Mouse (Mus musculus) heart, embryonic 12.5 days (tissue): ENCODE measurements around the gene 4930556J24Rik. TPM values are rescaled to one million over a fixed set of nuclear protein-coding genes. Genes with fewer than 3 reads are reported as not detected.

Experiments
- ATAC-seq: fragments of 200-750 bp; cut with Nextera tagmentation; 2 replicates; pipeline ENCODE4 v1.8.0; 2017; ENCODE audit warnings: moderate TSS enrichment, moderate library complexity; ENCODE audit not compliant: insufficient number of reproducible peaks, low FRiP score
- H3K27ac ChIP-seq: fragments of 300-500 bp; sonication (generic); 2 replicates; pipeline ENCODE4 v1.5.1; 2016; ENCODE audit warnings: mild to moderate bottlenecking, moderate library complexity; ENCODE audit not compliant: poor library complexity, severe bottlenecking
- H3K27me3 ChIP-seq: fragments of 300-500 bp; sonication (generic); replicated peaks from 2 replicates; pipeline ENCODE4 v1.6.1; 2016; ENCODE audit warnings: mild to moderate bottlenecking, moderate library complexity
- H3K36me3 ChIP-seq: fragments of 300-500 bp; sonication (generic); 2 replicates; pipeline ENCODE4 v1.6.1; 2016; ENCODE audit warnings: mild to moderate bottlenecking, moderate library complexity
- H3K4me1 ChIP-seq: fragments of 300-500 bp; sonication (generic); replicated peaks from 2 replicates; pipeline ENCODE4 v1.6.1; 2016; ENCODE audit warnings: mild to moderate bottlenecking
- H3K4me2 ChIP-seq: fragments of 300-500 bp; sonication (generic); 2 replicates; pipeline ENCODE4 v1.6.1; 2016; ENCODE audit warnings: mild to moderate bottlenecking, moderate library complexity
- H3K4me3 ChIP-seq: fragments of 300-500 bp; sonication (generic); 2 replicates; pipeline ENCODE4 v1.5.1; 2016; ENCODE audit warnings: mild to moderate bottlenecking
- H3K9ac ChIP-seq: fragments of 300-500 bp; sonication (generic); 2 replicates; pipeline ENCODE4 v1.6.1; 2016; ENCODE audit warnings: mild to moderate bottlenecking, moderate library complexity
- H3K9me3 ChIP-seq: fragments of 300-500 bp; sonication (generic); replicated peaks from 2 replicates; pipeline ENCODE4 v1.6.1; 2016; ENCODE audit warnings: mild to moderate bottlenecking, moderate library complexity
- WGBS: fragments of 180-500 bp; shearing (Covaris S2); methylation state at CpG from one replicate; pipeline ENCODE4 v1.1.7; 2016; 5-methylcytosine and 5-hydroxymethylcytosine counted together
- polyA plus RNA-seq: library from polyadenylated mRNA; unstranded; fragments of >200 nt; fragmentation: Nextera tagmentation; extraction: Ambion mirVana; gene quantifications from 2 replicates; pipeline ENCODE4 v1.2.1, GENCODE M21; 2016

The 4930556J24Rik gene
- polyA plus RNA-seq, 1 experiment from 2014 or later, result not detected

- H3K9ac ChIP-seq, result no peak overlapping the region
- 71% methylated on average over 5 of the region's 5 CpGs for WGBS
- peaks cover 11% of the 10 kb centered on the region for H3K4me1 ChIP-seq
- H3K27me3 ChIP-seq, result peaks cover 56% of the 10 kb centered on the region
- H3K4me3 ChIP-seq, result no peak overlapping the region
- H3K4me2 ChIP-seq, result no peak overlapping the region
- H3K9me3 ChIP-seq, result no peaks in the 10 kb centered on the region
- no peaks in the 10 kb centered on the region for H3K36me3 ChIP-seq
- no peak overlapping the region for H3K27ac ChIP-seq
- no peak for ATAC-seq
Measured at GRCm38 (mm10) chr11:3995511-3995910, 18.9 kb upstream of the 4930556J24Rik start.

- Histone ChIP-seq H3K27me3 (peaks cover 41% of the 10 kb centered on the region), H3K4me1 (peaks cover 11% of the 10 kb centered on the region), H3K27ac (no peak overlapping the region), H3K36me3 (no peaks in the 10 kb centered on the region), H3K9ac (no peak overlapping the region), H3K4me3 (no peak overlapping the region), H3K9me3 (no peaks in the 10 kb centered on the region), H3K4me2 (no peak overlapping the region)
- ATAC-seq, result no peak
- WGBS, result 76% methylated on average over 6 of the region's 6 CpGs
Measured at GRCm38 (mm10) chr11:3993914-3994313, 17.3 kb upstream of the 4930556J24Rik start.

GRCm38 (mm10) chr11:3993132-3993531 lies 16.6 kb upstream of the 4930556J24Rik start:
- Histone ChIP-seq H3K4me3 (no peak overlapping the region), H3K9me3 (no peaks in the 10 kb centered on the region), H3K27me3 (peaks cover 33% of the 10 kb centered on the region), H3K4me2 (no peak overlapping the region), H3K4me1 (peaks cover 5% of the 10 kb centered on the region), H3K36me3 (no peaks in the 10 kb centered on the region), H3K9ac (no peak overlapping the region), H3K27ac (no peak overlapping the region)
- 75% methylated on average over 6 of the region's 6 CpGs for WGBS
- ATAC-seq, result no peak

- ATAC-seq, result no peak
- 50% methylated on average over 3 of the region's 3 CpGs for WGBS
- no peak overlapping the region for H3K4me2 ChIP-seq
- H3K27ac ChIP-seq, result no peak overlapping the region
- peaks cover 10% of the 10 kb centered on the region for H3K27me3 ChIP-seq
- H3K9me3 ChIP-seq, result no peaks in the 10 kb centered on the region
- H3K9ac ChIP-seq, result no peak overlapping the region
- no peaks in the 10 kb centered on the region; the same call in 1 of the 2 replicates for H3K4me1 ChIP-seq
- H3K4me3 ChIP-seq, result no peak overlapping the region
- H3K36me3 ChIP-seq, result no peaks in the 10 kb centered on the region
Measured at GRCm38 (mm10) chr11:3989748-3990147, 13.2 kb upstream of the 4930556J24Rik start.

GRCm38 (mm10) chr11:3983863-3984745 lies 7.5 kb upstream of the 4930556J24Rik start:
- peaks cover 21% of the 10 kb centered on the region for H3K36me3 ChIP-seq
- peak overlapping the region; percentile 53 for H3K4me3 ChIP-seq
- no peaks in the 10 kb centered on the region for H3K9me3 ChIP-seq
- peak overlapping the region; percentile 60 for H3K9ac ChIP-seq
- peak overlapping the region; percentile 92 for H3K4me2 ChIP-seq
- ATAC-seq, result 0 out of 2 replicates have a peak, but pooled peaks have one; percentile 34
- H3K27ac ChIP-seq, result no peak overlapping the region
- peaks cover 21% of the 10 kb centered on the region for H3K4me1 ChIP-seq
- H3K27me3 ChIP-seq, result peaks cover 26% of the 10 kb centered on the region
- 8% methylated on average over 15 of the region's 15 CpGs for WGBS

GRCm38 (mm10) chr11:3983291-3983862 lies 6.8 kb upstream of the 4930556J24Rik start, which contains the start of gene Gal3st1:
TSS of gene Gal3st1 (plus strand) at chr11:3983636.
- Histone ChIP-seq H3K4me3 (peak within 1 kb of the TSS; percentile 53), H3K27me3 (peaks cover 26% of the 10 kb centered on the region), H3K27ac (no peak within 1 kb of the TSS), H3K4me1 (peaks cover 21% of the 10 kb centered on the region), H3K4me2 (peak within 1 kb of the TSS; percentile 92), H3K9me3 (no peaks in the 10 kb centered on the region), H3K9ac (peak within 1 kb of the TSS; percentile 60), H3K36me3 (peaks cover 29% of the 10 kb centered on the region)
- 1% methylated on average over 33 of the region's 37 CpGs for WGBS
- ATAC-seq, result peak; percentile 51; the same call in 1 of the 2 replicates

- WGBS, result 56% methylated on average over 7 of the region's 7 CpGs
- peaks cover 37% of the 10 kb centered on the region for H3K36me3 ChIP-seq
- ATAC-seq, result 0 out of 2 replicates have a peak, but pooled peaks have one; percentile 9
- no peak overlapping the region for H3K9ac ChIP-seq
- peak overlapping the region; percentile 92 for H3K4me2 ChIP-seq
- H3K4me1 ChIP-seq, result peaks cover 21% of the 10 kb centered on the region
- H3K27ac ChIP-seq, result no peak overlapping the region
- no peak overlapping the region for H3K4me3 ChIP-seq
- H3K27me3 ChIP-seq, result peaks cover 26% of the 10 kb centered on the region
- H3K9me3 ChIP-seq, result no peaks in the 10 kb centered on the region
Measured at GRCm38 (mm10) chr11:3982275-3983209, 6.0 kb upstream of the 4930556J24Rik start.

- Histone ChIP-seq H3K27me3 (peaks cover 26% of the 10 kb centered on the region), H3K36me3 (peaks cover 47% of the 10 kb centered on the region), H3K9me3 (no peaks in the 10 kb centered on the region), H3K27ac (no peak overlapping the region; the same call in 1 of the 2 replicates), H3K9ac (no peak overlapping the region), H3K4me1 (peaks cover 21% of the 10 kb centered on the region), H3K4me3 (no peak overlapping the region), H3K4me2 (no peak overlapping the region)
- no peak for ATAC-seq
- WGBS, result 51% methylated on average over 6 of the region's 6 CpGs
Measured at GRCm38 (mm10) chr11:3981536-3981935, 5.0 kb upstream of the 4930556J24Rik start.

GRCm38 (mm10) chr11:3978421-3978820 lies 1.8 kb upstream of the 4930556J24Rik start:
- WGBS, result 91% methylated on average over 5 of the region's 5 CpGs
- ATAC-seq, result no peak
- no peak overlapping the region for H3K9ac ChIP-seq
- peaks cover 78% of the 10 kb centered on the region for H3K36me3 ChIP-seq
- H3K4me3 ChIP-seq, result no peak overlapping the region
- H3K4me2 ChIP-seq, result no peak overlapping the region
- peaks cover 10% of the 10 kb centered on the region for H3K4me1 ChIP-seq
- no peaks in the 10 kb centered on the region for H3K9me3 ChIP-seq
- H3K27ac ChIP-seq, result no peak overlapping the region
- peaks cover 8% of the 10 kb centered on the region for H3K27me3 ChIP-seq

GRCm38 (mm10) chr11:3974311-3974710 lies 2.3 kb downstream of the 4930556J24Rik start:
- WGBS, result 84% methylated on average over 3 of the region's 3 CpGs
- ATAC-seq, result no peak
- H3K4me2 ChIP-seq, result no peak overlapping the region
- H3K36me3 ChIP-seq, result peaks cover 100% of the 10 kb centered on the region
- no peaks in the 10 kb centered on the region for H3K27me3 ChIP-seq
- no peaks in the 10 kb centered on the region for H3K4me1 ChIP-seq
- no peak overlapping the region for H3K27ac ChIP-seq
- no peak overlapping the region for H3K4me3 ChIP-seq
- H3K9ac ChIP-seq, result no peak overlapping the region
- H3K9me3 ChIP-seq, result no peaks in the 10 kb centered on the region
